22 mouse cellular contexts compared by ENCODE assay signal in the genomic region with DNA sequence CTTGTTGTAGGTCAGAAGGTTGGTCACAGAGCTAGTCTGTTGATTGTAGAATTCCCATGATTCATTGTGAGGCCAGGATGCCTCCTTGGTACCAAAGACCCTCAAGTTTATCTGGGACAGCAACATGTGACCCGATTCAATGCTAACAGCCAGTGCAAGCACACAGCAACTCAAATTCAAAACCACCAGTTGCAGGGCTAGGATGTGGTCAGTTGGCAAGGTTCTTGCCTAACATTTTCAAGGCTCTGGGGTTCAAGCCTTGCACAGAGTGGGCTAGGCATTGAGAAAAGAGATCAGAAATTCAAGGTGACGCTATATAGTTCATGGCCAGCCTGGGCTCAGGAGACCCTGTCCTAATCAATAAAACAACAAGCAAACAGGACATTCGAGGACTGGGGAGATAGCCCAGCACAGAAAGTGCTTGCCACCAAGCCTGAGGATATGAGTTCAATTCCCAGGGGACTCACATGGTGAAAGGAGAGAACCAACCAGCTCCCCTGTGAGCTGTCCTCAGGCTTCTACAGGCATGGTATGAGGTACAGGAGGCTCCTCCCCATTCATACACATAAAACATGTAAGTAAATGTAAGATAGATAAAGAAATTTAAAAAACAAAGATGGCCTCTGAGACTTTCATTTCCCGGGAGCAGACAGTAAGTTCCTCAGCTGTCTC. TPM values are rescaled to one million over a fixed set of nuclear protein-coding genes. Genes with fewer than 3 reads are reported as not detected.
DNase-seq lines count a peak whose midpoint lies in the region; ATAC-seq and TF ChIP-seq lines count a peak whose summit lies in the region.
"Had no signal": no experiment of that assay in that cellular context is flagged by ENCODE, and none has a peak within 500 bp of the region (broad histone marks: within the 10 kb centered on the region; RNA-seq: fewer than 3 reads in every experiment).

No protein-coding gene starts in this region.

- no peaks in the 10 kb centered on the region for H3K36me3 ChIP-seq in G1E (replicated peaks)
- no peaks in the 10 kb centered on the region for H3K36me3 ChIP-seq in liver, embryonic 13.5 days
- H3K36me3 ChIP-seq in megakaryocyte, embryonic 14.5 days (replicated peaks; ENCODE audit: low read length) = no peaks in the 10 kb centered on the region
- H3K36me3 ChIP-seq: embryonic facial prominence, embryonic 12.5 days; forebrain, embryonic 15.5 days; heart, embryonic 10.5 days; hindbrain, embryonic 13.5 days had no signal

- DNase-seq in 416B (ENCODE audit: low read depth) (peak; percentile 70), G1E (ENCODE audit: low spot score) (no peak)
- no peak for DNase-seq in liver, embryonic 13.5 days
- DNase-seq in adrenal gland, postnatal 36 days = no peak
- no peak for DNase-seq in testis, postnatal 14 days (ENCODE audit: low spot score)
- DNase-seq: adrenal gland, adult 2 months; adrenal gland, postnatal 25 days; cerebellum, adult 11 months; cerebellum, adult 8-10 months; cerebellum, postnatal 14 days; gastrocnemius, postnatal 36 days; heart, adult 18-20 months; heart, postnatal 10 days; heart, postnatal 4 days had no signal

- no peaks in the 10 kb centered on the region for H3K9me3 ChIP-seq in G1E (replicated peaks)
- H3K9me3 ChIP-seq in liver, embryonic 13.5 days (replicated peaks) = no peaks in the 10 kb centered on the region
- H3K9me3 ChIP-seq in megakaryocyte, embryonic 14.5 days = no peaks in the 10 kb centered on the region
- H3K9me3 ChIP-seq: embryonic facial prominence, embryonic 12.5 days; forebrain, embryonic 15.5 days; heart, embryonic 10.5 days; hindbrain, embryonic 13.5 days had no signal

- no peak overlapping the region for H3K4me3 ChIP-seq in G1E (ENCODE audit: low read depth, low read length)
- no peak overlapping the region for H3K4me3 ChIP-seq in liver, embryonic 13.5 days (replicated peaks)
- peak overlapping the region; percentile 48 for H3K4me3 ChIP-seq in megakaryocyte, embryonic 14.5 days (replicated peaks)
- H3K4me3 ChIP-seq: embryonic facial prominence, embryonic 12.5 days; forebrain, embryonic 15.5 days; heart, embryonic 10.5 days; hindbrain, embryonic 13.5 days had no signal

- H3K4me1 ChIP-seq in G1E (ENCODE audit: insufficient read depth, low read depth, low read length) = peaks cover 60% of the 10 kb centered on the region
- peaks cover 40% of the 10 kb centered on the region for H3K4me1 ChIP-seq in liver, embryonic 13.5 days (replicated peaks)
- H3K4me1 ChIP-seq in megakaryocyte, embryonic 14.5 days = peaks cover 44% of the 10 kb centered on the region
- H3K4me1 ChIP-seq: embryonic facial prominence, embryonic 12.5 days; forebrain, embryonic 15.5 days; heart, embryonic 10.5 days; hindbrain, embryonic 13.5 days had no signal

- ATAC-seq in G1E (ENCODE audit: extremely low read depth, insufficient number of reproducible peaks, low FRiP score, poor library complexity, severe bottlenecking) = 0 out of 2 replicates have a peak, but pooled peaks have one; percentile 29
- ATAC-seq in liver, embryonic 13.5 days (ENCODE audit: low read depth) = 0 out of 2 replicates have a peak, but pooled peaks have one; percentile 37
- no peak for ATAC-seq in activated CD4-positive, CD25-positive, alpha-beta regulatory T cell, adult 4 months
- ATAC-seq: forebrain, embryonic 15.5 days; hindbrain, postnatal 0 days; Patski had no signal

- no peak overlapping the region for H3K27ac ChIP-seq in liver, embryonic 13.5 days
- H3K27ac ChIP-seq: embryonic facial prominence, embryonic 12.5 days; forebrain, embryonic 15.5 days; heart, embryonic 10.5 days; hindbrain, embryonic 13.5 days; hindbrain, postnatal 0 days had no signal

- WGBS in liver, embryonic 13.5 days (ENCODE audit: insufficient replicate concordance) = 54% methylated on average over 4 of the region's 4 CpGs

- no peak for TF ChIP-seq CTCF in G1E (IDR thresholded peaks at IDR 0.05; ENCODE audit: low read depth, low read length)

- no peak overlapping the region for H3K4me2 ChIP-seq in liver, embryonic 13.5 days
- H3K4me2 ChIP-seq: embryonic facial prominence, embryonic 12.5 days; forebrain, embryonic 15.5 days; hindbrain, embryonic 13.5 days had no signal

- 0 out of 2 replicates have a peak overlapping the region, but pooled peaks have one; percentile 12 for H3K9ac ChIP-seq in liver, embryonic 13.5 days
- H3K9ac ChIP-seq: embryonic facial prominence, embryonic 12.5 days; forebrain, embryonic 15.5 days; hindbrain, embryonic 13.5 days had no signal

- H3K27me3 ChIP-seq in G1E (ENCODE audit: insufficient read depth, low read length) = no peaks in the 10 kb centered on the region
- no peaks in the 10 kb centered on the region for H3K27me3 ChIP-seq in liver, embryonic 13.5 days
- H3K27me3 ChIP-seq in megakaryocyte, embryonic 14.5 days (replicated peaks) = peaks cover 9% of the 10 kb centered on the region
- H3K27me3 ChIP-seq: embryonic facial prominence, embryonic 12.5 days; forebrain, embryonic 15.5 days; hindbrain, embryonic 13.5 days; Patski had no signal

RNA-seq across cellular contexts. Expression of a gene that starts 16.8 kb away (rescaled TPM):
- total RNA-seq in G1E (2014; fragmentation: Nextera tagmentation) = 190 and 191 TPM in 2 replicates
- total RNA-seq in G1E (2017) = 94.9 and 101 TPM in 2 replicates
- polyA plus RNA-seq in G1E (2012) = 1,039 and 1,367 TPM in 2 replicates
- polyA plus RNA-seq in liver, embryonic 13.5 days (2015; fragmentation: Nextera tagmentation; extraction: Ambion mirVana) = 327 and 339 TPM in 2 replicates
- polyA plus RNA-seq in megakaryocyte, embryonic 14.5 days (2012; ENCODE audit: insufficient read depth, low replicate concordance) = 984 and 2,235 TPM in 2 replicates
- total RNA-seq in adrenal gland, postnatal 36 days (2021) = 100 to 1,000 TPM; 316 to 364 TPM
- 10 to 100 TPM; 35.3 to 39.2 TPM for polyA plus RNA-seq in activated CD4-positive, CD25-positive, alpha-beta regulatory T cell, adult 4 months (2017; shearing (Covaris generic))
